Mouse (Mus musculus) large intestine, adult 2 months (tissue): ENCODE measurements around the gene Acr. TPM values are rescaled to one million over a fixed set of nuclear protein-coding genes. Genes with fewer than 3 reads are reported as not detected.

Source experiments
- DNase-seq: peaks from one replicate; pipeline ENCODE4 v3.0.0-alpha.2; 2012; ENCODE audit warnings: low read depth, low spot score
- WGBS: fragments of 180-500 bp; shearing (Covaris S2); methylation state at CpG from one replicate; pipeline ENCODE4 v1.1.7; 2018; 5-methylcytosine and 5-hydroxymethylcytosine counted together
- polyA plus RNA-seq: library from polyadenylated mRNA; depleted of rRNA; stranded (reverse); fragments of >200 nt; gene quantifications from 2 replicates; pipeline ENCODE4 v1.2.3, GENCODE M21; 2012; rRNA removed

Gene Acr
- polyA plus RNA-seq, 1 experiment: 0.19 TPM

GRCm38 (mm10) chr15:89605822-89606570 lies 37.9 kb downstream of the Acr start:
- DNase-seq: no peak
- WGBS: 68% methylated on average over 12 of the region's 12 CpGs

GRCm38 (mm10) chr15:89607480-89607879 lies 39.4 kb downstream of the Acr start:
- no peak for DNase-seq
- WGBS: 81% methylated on average over 8 of the region's 8 CpGs

GRCm38 (mm10) chr15:89607888-89608287 lies 39.8 kb downstream of the Acr start:
- no peak for DNase-seq
- 78% methylated on average over 9 of the region's 9 CpGs for WGBS

- 75% methylated on average over 12 of the region's 12 CpGs for WGBS
- DNase-seq: no peak
These were observed 54.3 kb downstream of the Acr start for GRCm38 (mm10) chr15:89622312-89622958.

- whole genome bisulfite sequencing: 55% methylated on average over 5 of the region's 5 CpGs
- DNase-seq: no peak
These were observed 55.0 kb downstream of the Acr start for GRCm38 (mm10) chr15:89622959-89623625.

- 6% methylated on average over 6 of the region's 6 CpGs for WGBS
- DNase-seq: peak; percentile 18
These were observed 55.5 kb downstream of the Acr start for GRCm38 (mm10) chr15:89623626-89623959.

Other genes with a start within 250 kb of the Acr start
- gene Adm2, start 245.6 kb upstream of the Acr start, polyA plus RNA-seq: 1.1 and 2.2 TPM in 2 replicates
- gene Miox, start 233.9 kb upstream of the Acr start, polyA plus RNA-seq: 0.36 TPM in 1 of 2 replicates, not detected in the other
- gene Lmf2, start 212.7 kb upstream of the Acr start, polyA plus RNA-seq: 26.3 and 28.9 TPM in 2 replicates
- 131 and 133 TPM in 2 replicates for gene Ncaph2, start 212.6 kb upstream of the Acr start, polyA plus RNA-seq
- gene Sco2, start 194.5 kb upstream of the Acr start, polyA plus RNA-seq: 70.4 and 142 TPM in 2 replicates
- gene Tymp, start 191.3 kb upstream of the Acr start, polyA plus RNA-seq: 5.5 and 30.9 TPM in 2 replicates
- 21.1 and 57.4 TPM in 2 replicates for gene Odf3b, start 189.0 kb upstream of the Acr start, polyA plus RNA-seq
- gene Klhdc7b, start 183.4 kb upstream of the Acr start, polyA plus RNA-seq: 0.10 and 0.58 TPM in 2 replicates
- 0.51 and 0.89 TPM in 2 replicates for gene Syce3, start 157.8 kb upstream of the Acr start, polyA plus RNA-seq
- 3.7 and 6.9 TPM in 2 replicates for gene Cpt1b, start 142.5 kb upstream of the Acr start, polyA plus RNA-seq
- 0.57 and 0.67 TPM in 2 replicates for gene C730034F03Rik, start 138.7 kb upstream of the Acr start, polyA plus RNA-seq
- 0.68 and 1.4 TPM in 2 replicates for gene Gm44502, start 138.6 kb upstream of the Acr start, polyA plus RNA-seq
- gene Chkb, start 138.4 kb upstream of the Acr start, polyA plus RNA-seq: 125 and 129 TPM in 2 replicates
- gene Mapk8ip2, start 114.4 kb upstream of the Acr start, polyA plus RNA-seq: 1.1 and 1.2 TPM in 2 replicates
- gene Arsa, start 90.9 kb upstream of the Acr start, polyA plus RNA-seq: 16.9 and 27.7 TPM in 2 replicates
- 3.0 and 5.5 TPM in 2 replicates for gene Shank3, start 68.7 kb upstream of the Acr start, polyA plus RNA-seq
- gene Rabl2, start 23.6 kb downstream of the Acr start, polyA plus RNA-seq: 6.2 and 7.2 TPM in 2 replicates